20 mouse cellular contexts compared by ENCODE assay signal in the genomic region with DNA sequence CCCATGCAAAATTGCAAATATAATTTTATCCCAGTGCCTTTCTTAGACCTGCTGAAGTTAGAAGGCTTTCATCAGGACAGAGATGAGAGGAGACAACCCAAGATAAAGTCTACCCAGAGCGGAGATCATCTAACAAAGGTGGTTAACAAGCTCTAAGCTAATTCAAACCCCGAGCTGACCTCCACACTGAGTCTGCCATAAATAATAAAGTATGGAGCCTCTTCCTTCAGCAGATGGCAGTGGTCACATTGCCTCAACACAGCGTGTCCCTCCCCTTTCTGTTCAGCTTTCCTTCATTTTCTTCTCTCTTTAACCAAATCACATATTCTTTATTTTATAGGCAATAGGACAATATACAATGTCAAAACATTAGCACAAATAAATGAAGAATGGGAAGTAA. TPM values are rescaled to one million over a fixed set of nuclear protein-coding genes. Genes with fewer than 3 reads are reported as not detected.
DNase-seq lines count a peak whose midpoint lies in the region; ATAC-seq and TF ChIP-seq lines count a peak whose summit lies in the region.
"Had no signal": no experiment of that assay in that cellular context is flagged by ENCODE, and none has a peak within 500 bp of the region (broad histone marks: within the 10 kb centered on the region; RNA-seq: fewer than 3 reads in every experiment).

No protein-coding gene starts in this region.

- no peaks in the 10 kb centered on the region for H3K27me3 ChIP-seq in hindbrain, embryonic 16.5 days (replicated peaks; ENCODE audit: control insufficient read depth, insufficient read depth, low read length)
- no peaks in the 10 kb centered on the region for H3K27me3 ChIP-seq in hindbrain, embryonic 11.5 days (ENCODE audit: control insufficient read depth, insufficient read depth, low read length)
- H3K27me3 ChIP-seq in forebrain, embryonic 16.5 days (replicated peaks; ENCODE audit: control insufficient read depth, insufficient read depth, low read length): no peaks in the 10 kb centered on the region
- H3K27me3 ChIP-seq: embryonic facial prominence, embryonic 12.5 days; Patski had no signal

- no peak for DNase-seq in gastrocnemius, adult 2 months
- DNase-seq in gastrocnemius, postnatal 25 days: no peak
- no peak for DNase-seq in hindbrain, embryonic 11.5 days (ENCODE audit: low spot score)
- DNase-seq in MN1 (ENCODE audit: low spot score): peak; percentile 8
- DNase-seq in left cerebral cortex, postnatal 10 days (ENCODE audit: extremely low spot score in 1 of 2, low spot score in 2 of 2): no peak
- DNase-seq in layer of hippocampus, adult 11-12 months (ENCODE audit: low spot score): no peak
- DNase-seq: adrenal gland, postnatal 14 days; cerebellum, adult 8-10 months; gastrocnemius, postnatal 10 days; kidney, adult 18-20 months; liver; liver, postnatal 0 days; right cerebral cortex, postnatal 25 days; thymus, postnatal 25 days had no signal

- H3K4me2 ChIP-seq in hindbrain, embryonic 16.5 days (ENCODE audit: low read length): peak overlapping the region; percentile 15; the same call in 1 of the 2 replicates
- no peak overlapping the region for H3K4me2 ChIP-seq in hindbrain, embryonic 11.5 days (replicated peaks; ENCODE audit: low read depth, low read length)
- H3K4me2 ChIP-seq in forebrain, embryonic 16.5 days (ENCODE audit: low read length): 0 out of 2 replicates have a peak overlapping the region, but pooled peaks have one; percentile 1
- H3K4me2 ChIP-seq: embryonic facial prominence, embryonic 12.5 days had no signal

- WGBS in hindbrain, embryonic 16.5 days: 62% methylated on average over 3 of the region's 3 CpGs
- 76% methylated on average over 3 of the region's 3 CpGs for WGBS in hindbrain, embryonic 11.5 days
- 52% methylated on average over 3 of the region's 3 CpGs for WGBS in forebrain, embryonic 16.5 days

- intact Hi-C loops in gastrocnemius, adult 2 months (cut with DNase I): no loop called here
- intact Hi-C loops in left cerebral cortex, postnatal 10 days (cut with DNase I): no loop called here

- no peaks in the 10 kb centered on the region for H3K36me3 ChIP-seq in hindbrain, embryonic 16.5 days (ENCODE audit: control insufficient read depth, insufficient read depth, low read length)
- no peaks in the 10 kb centered on the region for H3K36me3 ChIP-seq in hindbrain, embryonic 11.5 days (ENCODE audit: control insufficient read depth, insufficient read depth, low read length)
- no peaks in the 10 kb centered on the region for H3K36me3 ChIP-seq in forebrain, embryonic 16.5 days (ENCODE audit: control insufficient read depth, insufficient read depth)
- H3K36me3 ChIP-seq: embryonic facial prominence, embryonic 12.5 days had no signal

- no peaks in the 10 kb centered on the region for H3K9me3 ChIP-seq in hindbrain, embryonic 16.5 days (ENCODE audit: control insufficient read depth, low read length)
- no peaks in the 10 kb centered on the region for H3K9me3 ChIP-seq in hindbrain, embryonic 11.5 days (ENCODE audit: control insufficient read depth, low read length)
- no peaks in the 10 kb centered on the region for H3K9me3 ChIP-seq in forebrain, embryonic 16.5 days (ENCODE audit: control insufficient read depth, low read length)
- H3K9me3 ChIP-seq: embryonic facial prominence, embryonic 12.5 days had no signal

- no peak for TF ChIP-seq CTCF in gastrocnemius, adult 2 months (IDR thresholded peaks at IDR 0.05)

- no peak overlapping the region; the same call in 1 of the 2 replicates for H3K4me3 ChIP-seq in gastrocnemius, adult 2 months
- no peak overlapping the region for H3K4me3 ChIP-seq in hindbrain, embryonic 16.5 days (ENCODE audit: low read length)
- no peak overlapping the region for H3K4me3 ChIP-seq in hindbrain, embryonic 11.5 days (ENCODE audit: low read depth, low read length)
- H3K4me3 ChIP-seq in forebrain, embryonic 16.5 days (replicated peaks; ENCODE audit: low read length): no peak overlapping the region
- H3K4me3 ChIP-seq: embryonic facial prominence, embryonic 12.5 days had no signal

- peak; percentile 45; the same call in 1 of the 2 replicates for ATAC-seq in hindbrain, embryonic 16.5 days
- no peak for ATAC-seq in hindbrain, embryonic 11.5 days (ENCODE audit: low FRiP score)
- ATAC-seq in forebrain, embryonic 16.5 days: peak; percentile 69
- ATAC-seq: activated CD4-positive, CD25-positive, alpha-beta regulatory T cell, adult 4 months; liver, postnatal 0 days; Patski had no signal

- peaks cover 11% of the 10 kb centered on the region for H3K4me1 ChIP-seq in hindbrain, embryonic 16.5 days (ENCODE audit: control insufficient read depth, insufficient read depth, low read depth, low read length)
- H3K4me1 ChIP-seq in hindbrain, embryonic 11.5 days (replicated peaks; ENCODE audit: control insufficient read depth, insufficient read depth, low read length): no peaks in the 10 kb centered on the region
- peaks cover 14% of the 10 kb centered on the region for H3K4me1 ChIP-seq in forebrain, embryonic 16.5 days (replicated peaks; ENCODE audit: control insufficient read depth, insufficient read depth, low read length)

- H3K27ac ChIP-seq in gastrocnemius, adult 2 months: peak overlapping the region; percentile 83
- 0 out of 2 replicates have a peak overlapping the region, but pooled peaks have one; percentile 12 for H3K27ac ChIP-seq in hindbrain, embryonic 16.5 days (ENCODE audit: low read depth, low read length)
- no peak overlapping the region for H3K27ac ChIP-seq in hindbrain, embryonic 11.5 days (ENCODE audit: low read depth, low read length)
- peak overlapping the region; percentile 29 for H3K27ac ChIP-seq in forebrain, embryonic 16.5 days (ENCODE audit: low read length)
- H3K27ac ChIP-seq: embryonic facial prominence, embryonic 12.5 days; stomach, postnatal 0 days had no signal

- no peak overlapping the region for H3K9ac ChIP-seq in hindbrain, embryonic 16.5 days (ENCODE audit: low read depth, low read length)
- H3K9ac ChIP-seq in hindbrain, embryonic 11.5 days (ENCODE audit: low read depth, low read length): no peak overlapping the region
- H3K9ac ChIP-seq in forebrain, embryonic 16.5 days (replicated peaks; ENCODE audit: low read depth, low read length): no peak overlapping the region
- H3K9ac ChIP-seq: embryonic facial prominence, embryonic 12.5 days; liver, postnatal 0 days had no signal

RNA-seq across cellular contexts. Expression of a gene that starts 16.2 kb away (rescaled TPM):
- total RNA-seq in gastrocnemius, adult 2 months (2021): 10 to 100 TPM; 32.8 to 34.9 TPM
- total RNA-seq in gastrocnemius, postnatal 25 days (2021): 10 to 100 TPM; 21.4 to 31.3 TPM
- polyA plus RNA-seq in hindbrain, embryonic 16.5 days (2015; fragmentation: Nextera tagmentation; extraction: Ambion mirVana): 3.4 and 3.7 TPM in 2 replicates
- polyA plus RNA-seq in hindbrain, embryonic 11.5 days (2014; fragmentation: Nextera tagmentation; extraction: Ambion mirVana): 6.0 and 6.4 TPM in 2 replicates
- 5.4 and 5.5 TPM in 2 replicates for polyA plus RNA-seq in forebrain, embryonic 16.5 days (2015; fragmentation: Nextera tagmentation; extraction: Ambion mirVana)
- 1 to 10 TPM; 5.4 to 7.9 TPM for total RNA-seq in left cerebral cortex, postnatal 10 days (2021)

RNA-seq across cellular contexts. Expression of a gene that starts 25.7 kb away (rescaled TPM):
- total RNA-seq in gastrocnemius, adult 2 months (2021): 10 to 100 TPM; 45.2 to 47.7 TPM
- total RNA-seq in gastrocnemius, postnatal 25 days (2021): 10 to 100 TPM; 40.9 to 44.1 TPM
- 95.0 and 95.8 TPM in 2 replicates for polyA plus RNA-seq in hindbrain, embryonic 16.5 days (2015; fragmentation: Nextera tagmentation; extraction: Ambion mirVana)
- 165 and 169 TPM in 2 replicates for polyA plus RNA-seq in hindbrain, embryonic 11.5 days (2014; fragmentation: Nextera tagmentation; extraction: Ambion mirVana)
- 127 and 136 TPM in 2 replicates for polyA plus RNA-seq in forebrain, embryonic 16.5 days (2015; fragmentation: Nextera tagmentation; extraction: Ambion mirVana)
- total RNA-seq in left cerebral cortex, postnatal 10 days (2021): 100 to 1,000 TPM; 103 to 106 TPM
